Mouse (Mus musculus) liver, embryonic 11.5 days (tissue): ENCODE data around the gene Zfp866. TPM values are rescaled to one million over a fixed set of nuclear protein-coding genes. Genes with fewer than 3 reads are reported as not detected.

Source experiments
- ATAC-seq: fragments of 200-750 bp; cut with Nextera tagmentation; replicated peaks from 2 replicates; pipeline ENCODE4 v1.8.0; 2017; ENCODE audit warnings: moderate number of reproducible peaks, mild to moderate bottlenecking, moderate TSS enrichment, moderate library complexity; ENCODE audit not compliant: low FRiP score
- DNase-seq: peaks from one replicate; pipeline ENCODE4 v3.0.0-alpha.2; 2017; ENCODE audit warnings: low spot score
- H3K27ac ChIP-seq: fragments of 300-500 bp; sonication (generic); 2 replicates; pipeline ENCODE4 v1.5.1; 2014; ENCODE audit warnings: mild to moderate bottlenecking, low read depth, low read length, control low read depth
- H3K27me3 ChIP-seq: fragments of 300-500 bp; sonication (generic); replicated peaks from 2 replicates; pipeline ENCODE4 v1.6.1; 2014; ENCODE audit warnings: low read length, mixed read lengths; ENCODE audit not compliant: control insufficient read depth, insufficient read depth
- H3K36me3 ChIP-seq: fragments of 300-500 bp; sonication (generic); 2 replicates; pipeline ENCODE4 v1.6.1; 2014; ENCODE audit warnings: mild to moderate bottlenecking, low read length, moderate library complexity, mixed read lengths; ENCODE audit not compliant: control insufficient read depth, insufficient read depth
- H3K4me1 ChIP-seq: fragments of 300-500 bp; sonication (generic); replicated peaks from 2 replicates; pipeline ENCODE4 v1.6.1; 2014; ENCODE audit warnings: low read length, mixed read lengths; ENCODE audit not compliant: control insufficient read depth, insufficient read depth
- H3K4me2 ChIP-seq: fragments of 300-500 bp; sonication (generic); 2 replicates; pipeline ENCODE4 v1.6.1; 2014; ENCODE audit warnings: mild to moderate bottlenecking, control low read depth, moderate library complexity
- H3K4me3 ChIP-seq: fragments of 300-500 bp; sonication (generic); 2 replicates; pipeline ENCODE4 v1.5.1; 2014; ENCODE audit warnings: low read depth, low read length, control low read depth
- H3K9ac ChIP-seq: fragments of 300-500 bp; sonication (generic); 2 replicates; pipeline ENCODE4 v1.6.1; 2014; ENCODE audit warnings: low read depth, low read length, control low read depth
- H3K9me3 ChIP-seq: fragments of 300-500 bp; sonication (generic); 2 replicates; pipeline ENCODE4 v1.6.1; 2016; ENCODE audit warnings: low read length, inconsistent platforms, mixed read lengths; ENCODE audit not compliant: control insufficient read depth
- WGBS: fragments of 180-500 bp; shearing (Covaris S2); extraction: QIAGEN DNeasy Blood & Tissue Kit; methylation state at CpG from one replicate; pipeline ENCODE4 v1.1.7; 2014; 5-methylcytosine and 5-hydroxymethylcytosine counted together
- polyA plus RNA-seq: library from polyadenylated mRNA; unstranded; fragments of >200 nt; fragmentation: Nextera tagmentation; extraction: Ambion mirVana; gene quantifications from 2 replicates; pipeline ENCODE4 v1.2.1, GENCODE M21; 2014

Zfp866 gene
- polyA plus RNA-seq, 1 experiment from 2014 or later, result 21.7 TPM

GRCm38 (mm10) chr8:69771221-69771620 lies 19.8 kb downstream of the Zfp866 start:
- Histone ChIP-seq H3K9me3 (peaks cover 4% of the 10 kb centered on the region), H3K36me3 (peaks cover 37% of the 10 kb centered on the region), H3K27ac (no peak overlapping the region), H3K9ac (no peak overlapping the region), H3K4me1 (peaks cover 8% of the 10 kb centered on the region), H3K4me3 (no peak overlapping the region), H3K27me3 (no peaks in the 10 kb centered on the region), H3K4me2 (no peak overlapping the region)
- no peak for ATAC-seq
- DNase-seq, result no peak
- 85% methylated on average over 9 of the region's 9 CpGs for WGBS

GRCm38 (mm10) chr8:69761814-69762445 lies 29.0 kb downstream of the Zfp866 start:
- H3K36me3 ChIP-seq, result peaks cover 37% of the 10 kb centered on the region

GRCm38 (mm10) chr8:69758316-69758715 lies 32.7 kb downstream of the Zfp866 start:
- Histone ChIP-seq H3K9me3 (no peaks in the 10 kb centered on the region), H3K27me3 (no peaks in the 10 kb centered on the region), H3K9ac (no peak overlapping the region), H3K36me3 (peaks cover 9% of the 10 kb centered on the region), H3K4me1 (peaks cover 1% of the 10 kb centered on the region; the same call in 1 of the 2 replicates), H3K27ac (no peak overlapping the region), H3K4me2 (no peak overlapping the region), H3K4me3 (no peak overlapping the region)
- ATAC-seq, result no peak
- DNase-seq, result no peak
- WGBS, result 92% methylated on average over 5 of the region's 5 CpGs

More at GRCm38 (mm10) chr8:69761814-69762445, 29.0 kb downstream of the Zfp866 start:
- ATAC-seq (no peak), DNase-seq (no peak)
- peaks cover 7% of the 10 kb centered on the region for H3K9me3 ChIP-seq
- 94% methylated on average over 4 of the region's 4 CpGs for WGBS
- no peak overlapping the region for H3K27ac ChIP-seq
- no peaks in the 10 kb centered on the region for H3K4me1 ChIP-seq
- H3K9ac ChIP-seq, result no peak overlapping the region
- no peak overlapping the region for H3K4me2 ChIP-seq
- H3K27me3 ChIP-seq, result no peaks in the 10 kb centered on the region
- H3K4me3 ChIP-seq, result no peak overlapping the region

DNA sequence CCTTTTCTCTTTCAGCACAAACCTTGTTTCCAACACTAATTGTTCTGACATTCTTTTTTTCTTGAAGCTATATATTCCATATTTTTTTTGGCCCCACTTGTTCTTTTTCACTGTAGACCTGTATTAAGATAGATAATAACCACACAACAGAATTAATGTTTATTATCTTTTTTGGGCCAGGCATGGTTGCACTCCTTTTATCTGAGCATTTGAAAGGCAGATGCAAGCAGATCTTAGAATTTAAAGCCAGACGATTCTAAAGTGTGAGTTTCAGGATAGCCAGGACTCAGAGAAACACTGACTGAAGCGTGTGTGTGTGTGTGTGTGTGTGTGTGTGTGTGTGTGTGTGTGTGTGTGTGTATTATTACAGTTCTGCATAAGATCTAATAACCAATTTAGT lies 38.5 kb downstream of the Zfp866 start:
- Histone ChIP-seq H3K27ac (peak overlapping the region; percentile 54; the same call in 1 of the 2 replicates), H3K27me3 (no peaks in the 10 kb centered on the region), H3K9ac (no peak overlapping the region), H3K36me3 (peaks cover 7% of the 10 kb centered on the region; the same call in 1 of the 2 replicates), H3K4me1 (peaks cover 15% of the 10 kb centered on the region), H3K4me3 (no peak overlapping the region), H3K9me3 (no peaks in the 10 kb centered on the region), H3K4me2 (no peak overlapping the region)
- ATAC-seq, result no peak
- WGBS, result 67% methylated on average over 2 of the region's 2 CpGs
- DNase-seq, result no peak

DNA sequence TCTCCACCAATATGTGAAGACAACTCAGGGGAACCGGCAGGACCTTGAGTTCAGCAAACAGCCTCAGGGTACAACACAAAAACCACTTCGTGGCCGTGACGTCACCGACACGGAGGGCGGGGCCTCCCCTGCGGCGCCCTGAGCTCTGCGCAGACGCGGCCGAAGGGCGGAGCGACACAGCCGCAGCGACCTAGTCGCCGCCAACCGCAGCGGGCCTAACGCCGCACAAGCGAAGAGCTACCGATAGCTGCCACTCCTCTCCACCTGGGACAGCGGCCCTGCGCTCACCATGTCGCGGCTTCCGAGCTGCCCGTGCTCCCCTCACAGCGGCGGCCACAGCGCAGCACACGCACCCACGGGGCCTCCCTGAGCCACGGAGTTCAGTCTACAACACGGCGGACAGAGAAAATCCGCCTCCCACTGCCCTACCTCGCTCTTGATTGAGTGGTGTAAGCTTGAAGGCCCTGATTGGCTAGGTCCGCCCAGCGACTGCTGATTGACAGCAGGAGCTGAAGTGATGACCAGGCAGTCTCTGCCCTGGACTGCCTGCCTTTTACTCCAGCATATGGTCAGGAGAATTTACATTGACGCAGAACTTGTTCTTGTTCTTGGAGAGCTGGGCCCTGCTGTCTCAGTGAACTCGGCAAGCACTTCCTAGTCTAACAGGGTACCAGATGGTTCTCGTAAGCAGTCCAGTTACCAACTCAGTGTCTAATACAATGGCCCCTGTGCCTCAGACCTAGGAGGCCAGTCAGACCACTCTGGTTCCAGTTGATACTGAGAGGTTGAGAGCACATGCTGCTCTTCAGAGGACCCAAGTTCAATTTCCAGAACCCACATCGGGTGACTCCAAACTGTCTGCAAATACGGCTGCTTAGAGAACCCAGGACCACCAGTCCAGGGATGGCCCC lies 41.2 kb downstream of the Zfp866 start, which contains the start of gene Zfp963:
Gene Zfp963 (minus strand): TSS at position 427 of the 911 bp plus-strand sequence.
- peak within 1 kb of the TSS; percentile 62 for H3K4me2 ChIP-seq
- ATAC-seq (peak; percentile 98), DNase-seq (peak; percentile 94)
- H3K4me3 ChIP-seq, result peak within 1 kb of the TSS; percentile 71
- WGBS, result 4% methylated on average over 48 of the region's 48 CpGs
- peaks cover 15% of the 10 kb centered on the region for H3K4me1 ChIP-seq
- peak within 1 kb of the TSS; percentile 94 for H3K27ac ChIP-seq
- H3K9ac ChIP-seq, result peak within 1 kb of the TSS; percentile 82
- H3K36me3 ChIP-seq, result no peaks in the 10 kb centered on the region
- no peaks in the 10 kb centered on the region for H3K27me3 ChIP-seq
- H3K9me3 ChIP-seq, result no peaks in the 10 kb centered on the region

DNA sequence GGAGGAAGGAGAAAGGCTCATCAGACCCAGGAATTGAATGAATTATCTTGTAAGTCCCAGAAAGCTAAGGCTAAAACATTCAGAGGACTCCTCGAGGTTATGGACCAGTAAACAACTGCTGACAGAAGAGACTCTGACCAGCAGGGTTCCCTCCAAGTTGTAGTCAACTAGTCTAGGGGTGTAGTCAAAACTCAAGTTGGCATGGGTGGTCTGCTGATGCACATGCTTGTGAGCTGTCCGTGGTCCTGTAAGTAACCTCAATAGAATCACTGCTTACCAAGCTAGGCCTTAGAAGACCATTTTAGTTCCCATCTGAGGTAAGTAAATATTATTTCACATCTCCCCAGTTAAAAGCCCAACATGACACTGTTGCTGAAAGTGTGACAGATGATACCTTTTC lies 49.7 kb downstream of the Zfp866 start:
- Histone ChIP-seq H3K9me3 (no peaks in the 10 kb centered on the region), H3K4me3 (no peak overlapping the region), H3K36me3 (no peaks in the 10 kb centered on the region; the same call in 1 of the 2 replicates), H3K9ac (no peak overlapping the region), H3K4me2 (no peak overlapping the region), H3K27ac (no peak overlapping the region), H3K27me3 (no peaks in the 10 kb centered on the region), H3K4me1 (no peaks in the 10 kb centered on the region)
- no peak for DNase-seq
- ATAC-seq, result no peak
- 80% methylated on average over 2 of the region's 2 CpGs for WGBS

- no peak for DNase-seq
- Histone ChIP-seq H3K9me3 (no peaks in the 10 kb centered on the region), H3K4me3 (no peak overlapping the region), H3K27ac (no peak overlapping the region), H3K9ac (no peak overlapping the region), H3K4me1 (no peaks in the 10 kb centered on the region), H3K36me3 (no peaks in the 10 kb centered on the region; the same call in 1 of the 2 replicates), H3K4me2 (no peak overlapping the region), H3K27me3 (no peaks in the 10 kb centered on the region)
- no peak for ATAC-seq
- 74% methylated on average over 6 of the region's 6 CpGs for WGBS
Measured at GRCm38 (mm10) chr8:69740763-69741162, 50.2 kb downstream of the Zfp866 start.

DNA sequence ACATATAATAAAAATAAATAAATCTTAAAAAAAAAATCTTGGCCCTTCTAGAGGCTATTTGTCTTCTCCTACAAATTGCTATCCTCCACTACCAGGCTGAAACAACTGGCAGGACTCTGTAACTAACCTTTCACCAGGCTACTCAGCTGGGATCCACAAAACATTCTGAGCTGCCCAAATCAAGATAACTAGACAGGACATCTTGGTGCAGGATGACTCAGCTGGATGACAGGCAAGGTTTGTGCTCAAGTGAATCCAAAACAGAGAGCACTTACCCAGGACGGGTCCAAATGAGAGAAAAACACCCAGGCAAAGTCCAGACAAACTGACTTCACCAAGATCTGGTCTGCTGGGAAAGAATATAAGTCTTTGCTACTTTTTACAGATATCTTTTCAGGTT lies 55.5 kb downstream of the Zfp866 start:
- no peak overlapping the region for H3K9ac ChIP-seq
- H3K27me3 ChIP-seq, result no peaks in the 10 kb centered on the region
- no peaks in the 10 kb centered on the region for H3K4me1 ChIP-seq
- H3K4me3 ChIP-seq, result no peak overlapping the region
- no peak overlapping the region for H3K27ac ChIP-seq
- ATAC-seq, result no peak
- no peaks in the 10 kb centered on the region for H3K36me3 ChIP-seq
- WGBS, result 62% methylated on average over 1 of the region's 1 CpGs
- H3K9me3 ChIP-seq, result no peaks in the 10 kb centered on the region
- DNase-seq, result no peak
- H3K4me2 ChIP-seq, result no peak overlapping the region
